Mouse (Mus musculus): ENCODE measurements around the gene Trmo. TPM values are rescaled to one million over a fixed set of nuclear protein-coding genes. Genes with fewer than 3 reads are reported as not detected.

Trmo gene
- polyA plus RNA-seq, 1 experiment from 2014 or later: 8.6 TPM

- Histone ChIP-seq H3K27ac (no peak overlapping the region), H3K36me3 (replicated peaks; ENCODE audit: control insufficient read depth, insufficient read depth) (no peaks in the 10 kb centered on the region), H3K9ac (no peak overlapping the region), H3K4me3 (replicated peaks; ENCODE audit: low read length) (peak overlapping the region; percentile 32), H3K27me3 (ENCODE audit: control insufficient read depth, insufficient read depth, low read length) (peaks cover 98% of the 10 kb centered on the region), H3K4me2 (replicated peaks) (peak overlapping the region; percentile 46), H3K4me1 (replicated peaks; ENCODE audit: control insufficient read depth, insufficient read depth, low read length) (no peaks in the 10 kb centered on the region; the same call in 1 of the 2 replicates), H3K9me3 (ENCODE audit: control insufficient read depth, low read length) (no peaks in the 10 kb centered on the region)
- WGBS: under 1% methylated on average over 28 of the region's 51 CpGs
- DNase-seq (ENCODE audit: low spot score) (no peak), ATAC-seq (ENCODE audit: low FRiP score) (peak; percentile 57; the same call in 1 of the 2 replicates)
These were observed 44.9 kb downstream of the Trmo start for GRCm38 (mm10) chr4:46344288-46344687.

- peaks cover 98% of the 10 kb centered on the region for H3K27me3 ChIP-seq (ENCODE audit: control insufficient read depth, insufficient read depth, low read length)
- peak within 1 kb of the TSS; percentile 46 for H3K4me2 ChIP-seq (replicated peaks)
- DNase-seq (ENCODE audit: low spot score): no peak
- H3K4me3 ChIP-seq (replicated peaks; ENCODE audit: low read length): peak within 1 kb of the TSS; percentile 32
- H3K9ac ChIP-seq: no peak within 1 kb of the TSS
- H3K27ac ChIP-seq: no peak within 1 kb of the TSS
- WGBS: 1% methylated on average over 60 of the region's 70 CpGs
- no peaks in the 10 kb centered on the region for H3K9me3 ChIP-seq (ENCODE audit: control insufficient read depth, low read length)
- no peaks in the 10 kb centered on the region; the same call in 1 of the 2 replicates for H3K4me1 ChIP-seq (replicated peaks; ENCODE audit: control insufficient read depth, insufficient read depth, low read length)
- ATAC-seq (ENCODE audit: low FRiP score): peak; percentile 14; the same call in 1 of the 2 replicates
- H3K36me3 ChIP-seq (replicated peaks; ENCODE audit: control insufficient read depth, insufficient read depth): no peaks in the 10 kb centered on the region
These were observed 45.5 kb downstream of the Trmo start, which contains the start of gene Foxe1 for GRCm38 (mm10) chr4:46343596-46344260. Gene Foxe1, plus strand, starts transcription at chr4:46343609.

- Histone ChIP-seq H3K9me3 (ENCODE audit: control insufficient read depth, low read length) (no peaks in the 10 kb centered on the region), H3K36me3 (replicated peaks; ENCODE audit: control insufficient read depth, insufficient read depth) (no peaks in the 10 kb centered on the region), H3K4me3 (replicated peaks; ENCODE audit: low read length) (no peak overlapping the region), H3K27ac (no peak overlapping the region), H3K4me1 (replicated peaks; ENCODE audit: control insufficient read depth, insufficient read depth, low read length) (no peaks in the 10 kb centered on the region; the same call in 1 of the 2 replicates), H3K4me2 (replicated peaks) (no peak overlapping the region; the same call in 1 of the 2 replicates), H3K27me3 (ENCODE audit: control insufficient read depth, insufficient read depth, low read length) (peaks cover 98% of the 10 kb centered on the region), H3K9ac (no peak overlapping the region)
- no peak for ATAC-seq (ENCODE audit: low FRiP score)
- WGBS: under 1% methylated on average over 27 of the region's 28 CpGs
- no peak for DNase-seq (ENCODE audit: low spot score)
These were observed 46.4 kb downstream of the Trmo start for GRCm38 (mm10) chr4:46342711-46343286.

- no peaks in the 10 kb centered on the region for H3K36me3 ChIP-seq (replicated peaks; ENCODE audit: control insufficient read depth, insufficient read depth)
- no peak overlapping the region for H3K9ac ChIP-seq
- ATAC-seq (ENCODE audit: low FRiP score): no peak
- no peak for DNase-seq (ENCODE audit: low spot score)
- H3K27ac ChIP-seq: no peak overlapping the region
- 10% methylated on average over 22 of the region's 22 CpGs for WGBS
- H3K9me3 ChIP-seq (ENCODE audit: control insufficient read depth, low read length): no peaks in the 10 kb centered on the region
- H3K27me3 ChIP-seq (ENCODE audit: control insufficient read depth, insufficient read depth, low read length): peaks cover 98% of the 10 kb centered on the region
- H3K4me1 ChIP-seq (replicated peaks; ENCODE audit: control insufficient read depth, insufficient read depth, low read length): no peaks in the 10 kb centered on the region; the same call in 1 of the 2 replicates
- no peak overlapping the region for H3K4me3 ChIP-seq (replicated peaks; ENCODE audit: low read length)
- H3K4me2 ChIP-seq (replicated peaks): no peak overlapping the region
These were observed 47.2 kb downstream of the Trmo start for GRCm38 (mm10) chr4:46341831-46342680.

GRCm38 (mm10) chr4:46339584-46339983 lies 49.7 kb downstream of the Trmo start:
- Histone ChIP-seq H3K36me3 (replicated peaks; ENCODE audit: control insufficient read depth, insufficient read depth) (no peaks in the 10 kb centered on the region), H3K4me1 (replicated peaks; ENCODE audit: control insufficient read depth, insufficient read depth, low read length) (no peaks in the 10 kb centered on the region; the same call in 1 of the 2 replicates), H3K9me3 (ENCODE audit: control insufficient read depth, low read length) (no peaks in the 10 kb centered on the region), H3K4me3 (replicated peaks; ENCODE audit: low read length) (no peak overlapping the region), H3K27me3 (ENCODE audit: control insufficient read depth, insufficient read depth, low read length) (peaks cover 89% of the 10 kb centered on the region), H3K27ac (no peak overlapping the region), H3K9ac (no peak overlapping the region), H3K4me2 (replicated peaks) (no peak overlapping the region)
- DNase-seq (ENCODE audit: low spot score): no peak
- under 1% methylated on average over 26 of the region's 26 CpGs for WGBS
- no peak for ATAC-seq (ENCODE audit: low FRiP score)

- Histone ChIP-seq H3K9me3 (ENCODE audit: control insufficient read depth, low read length) (no peaks in the 10 kb centered on the region), H3K4me1 (replicated peaks; ENCODE audit: control insufficient read depth, insufficient read depth, low read length) (no peaks in the 10 kb centered on the region), H3K9ac (no peak overlapping the region), H3K27me3 (ENCODE audit: control insufficient read depth, insufficient read depth, low read length) (peaks cover 88% of the 10 kb centered on the region), H3K4me3 (replicated peaks; ENCODE audit: low read length) (no peak overlapping the region), H3K36me3 (replicated peaks; ENCODE audit: control insufficient read depth, insufficient read depth) (no peaks in the 10 kb centered on the region), H3K27ac (no peak overlapping the region), H3K4me2 (replicated peaks) (no peak overlapping the region)
- DNase-seq (ENCODE audit: low spot score) (no peak), ATAC-seq (ENCODE audit: low FRiP score) (no peak)
- 12% methylated on average over 10 of the region's 10 CpGs for WGBS
These were observed 50.2 kb downstream of the Trmo start for GRCm38 (mm10) chr4:46339026-46339425.

- no peaks in the 10 kb centered on the region for H3K36me3 ChIP-seq (replicated peaks; ENCODE audit: control insufficient read depth, insufficient read depth)
- H3K4me1 ChIP-seq (replicated peaks; ENCODE audit: control insufficient read depth, insufficient read depth, low read length): no peaks in the 10 kb centered on the region
- peaks cover 80% of the 10 kb centered on the region for H3K27me3 ChIP-seq (ENCODE audit: control insufficient read depth, insufficient read depth, low read length)
- H3K9me3 ChIP-seq (ENCODE audit: control insufficient read depth, low read length): no peaks in the 10 kb centered on the region
- ATAC-seq (ENCODE audit: low FRiP score): no peak
- no peak overlapping the region for H3K4me2 ChIP-seq (replicated peaks)
- H3K4me3 ChIP-seq (replicated peaks; ENCODE audit: low read length): no peak overlapping the region
- WGBS: 1% methylated on average over 3 of the region's 3 CpGs
- H3K27ac ChIP-seq: no peak overlapping the region
- no peak overlapping the region for H3K9ac ChIP-seq
- no peak for DNase-seq (ENCODE audit: low spot score)
These were observed 51.2 kb downstream of the Trmo start for GRCm38 (mm10) chr4:46337990-46338389.

- ATAC-seq (ENCODE audit: low FRiP score) (no peak), DNase-seq (ENCODE audit: low spot score) (no peak)
- Histone ChIP-seq H3K36me3 (replicated peaks; ENCODE audit: control insufficient read depth, insufficient read depth) (no peaks in the 10 kb centered on the region), H3K9ac (no peak overlapping the region), H3K4me2 (replicated peaks) (no peak overlapping the region), H3K9me3 (ENCODE audit: control insufficient read depth, low read length) (no peaks in the 10 kb centered on the region), H3K4me3 (replicated peaks; ENCODE audit: low read length) (no peak overlapping the region), H3K27me3 (ENCODE audit: control insufficient read depth, insufficient read depth, low read length) (peaks cover 62% of the 10 kb centered on the region), H3K4me1 (replicated peaks; ENCODE audit: control insufficient read depth, insufficient read depth, low read length) (no peaks in the 10 kb centered on the region), H3K27ac (no peak overlapping the region)
- 20% methylated on average over 1 of the region's 1 CpGs for WGBS
These were observed 53.4 kb downstream of the Trmo start for GRCm38 (mm10) chr4:46335846-46336245.

- no peak overlapping the region for H3K4me2 ChIP-seq (replicated peaks)
- H3K27me3 ChIP-seq (ENCODE audit: control insufficient read depth, insufficient read depth, low read length): peaks cover 9% of the 10 kb centered on the region; the same call in 1 of the 2 replicates
- no peaks in the 10 kb centered on the region for H3K36me3 ChIP-seq (replicated peaks; ENCODE audit: control insufficient read depth, insufficient read depth)
- H3K4me3 ChIP-seq (replicated peaks; ENCODE audit: low read length): no peak overlapping the region
- H3K9me3 ChIP-seq (ENCODE audit: control insufficient read depth, low read length): no peaks in the 10 kb centered on the region
- H3K27ac ChIP-seq: no peak overlapping the region
- no peaks in the 10 kb centered on the region for H3K4me1 ChIP-seq (replicated peaks; ENCODE audit: control insufficient read depth, insufficient read depth, low read length)
- ATAC-seq (ENCODE audit: low FRiP score) (no peak), DNase-seq (ENCODE audit: low spot score) (no peak)
- H3K9ac ChIP-seq: no peak overlapping the region
- 44% methylated on average over 3 of the region's 3 CpGs for WGBS
These were observed 60.3 kb downstream of the Trmo start for GRCm38 (mm10) chr4:46328906-46329305.
